Mouse (Mus musculus) urinary bladder, adult 2 months (tissue): ENCODE measurements around the gene Usp37. TPM values are rescaled to one million over a fixed set of nuclear protein-coding genes. Genes with fewer than 3 reads are reported as not detected.
"Not testable (repeated sequence)": the region's sequence is repeated elsewhere in the genome, so short reads cannot be mapped to it uniquely, and the experiment has no call there.

Experiments used
- DNase-seq: peaks from one replicate; pipeline ENCODE4 v3.0.0; 2022; ENCODE audit warnings: low spot score
- polyA plus RNA-seq: library from polyadenylated mRNA; depleted of rRNA; stranded (reverse); fragments of >200 nt; gene quantifications from 2 replicates; pipeline ENCODE4 v1.2.3, GENCODE M21; 2012

Usp37 gene
- polyA plus RNA-seq, 1 experiment, result 6.5 TPM

DNA sequence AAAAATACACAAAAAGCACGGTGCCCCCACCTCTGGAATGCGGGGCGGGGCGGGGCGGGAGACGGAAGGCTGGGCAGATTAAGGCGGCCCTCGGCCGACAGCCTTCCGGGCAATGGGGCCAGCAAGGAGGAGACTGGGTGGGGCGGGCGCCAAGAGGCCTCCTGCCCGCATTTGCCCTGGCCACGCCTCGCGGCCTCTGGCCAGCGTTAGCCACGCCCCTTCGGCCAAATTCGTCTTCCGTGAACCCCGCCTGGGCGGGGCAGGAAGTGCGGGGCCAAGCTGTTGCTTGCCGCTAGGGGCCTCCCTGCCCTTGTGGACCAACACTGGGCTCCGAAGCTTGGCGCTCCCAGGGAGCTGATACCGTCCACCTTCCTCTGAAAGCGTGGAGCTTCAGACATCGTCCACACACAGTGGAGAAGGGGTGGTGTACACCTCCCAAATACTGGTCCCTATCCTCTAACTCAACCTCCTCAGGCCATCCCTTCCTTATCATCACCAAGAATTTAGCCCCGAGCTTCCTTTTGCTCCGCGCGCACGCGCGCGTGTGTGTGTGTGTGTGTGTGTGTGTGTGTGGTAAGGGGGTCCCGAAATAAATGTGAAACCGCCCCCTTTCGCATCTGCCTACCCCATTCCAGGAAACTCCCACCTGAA lies 146.7 kb downstream of the Usp37 start:
- peak; percentile 97 for DNase-seq

DNA sequence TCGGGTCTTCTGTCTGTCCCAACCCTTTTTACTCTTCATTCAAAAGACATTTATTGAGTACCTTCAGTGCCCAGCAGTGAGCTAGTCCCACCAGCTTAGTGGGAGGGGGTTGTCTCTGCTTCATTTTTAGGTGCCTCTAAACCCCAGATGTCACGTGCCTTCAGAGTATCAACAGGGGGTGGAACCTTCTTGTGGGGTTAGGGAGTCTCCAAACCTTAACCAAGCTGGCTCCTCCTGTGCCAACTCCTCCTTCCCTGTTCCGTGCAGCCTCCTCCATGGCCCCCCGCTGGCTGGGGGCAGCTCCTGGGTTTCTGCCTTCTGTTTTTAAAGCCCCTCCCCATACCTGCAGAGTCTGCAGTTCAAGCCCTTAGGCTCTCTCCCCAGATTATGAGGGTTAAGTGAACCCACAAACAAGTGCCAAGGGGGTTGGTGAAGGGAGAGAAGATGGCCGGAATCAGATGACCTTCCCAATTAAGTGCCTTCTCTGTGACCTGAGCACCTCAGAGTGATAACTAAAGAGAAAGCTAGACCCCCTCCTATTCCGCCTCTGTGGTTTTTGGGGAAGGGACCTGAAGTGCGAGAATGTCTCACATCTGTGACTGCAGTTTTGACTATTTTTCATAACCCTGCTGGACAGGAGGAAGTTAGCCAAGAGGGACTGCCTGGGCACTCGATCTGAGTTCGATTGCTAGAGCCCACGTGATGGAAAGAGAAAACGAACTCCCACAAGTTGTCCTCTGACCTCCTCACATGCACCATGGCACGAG lies 147.4 kb downstream of the Usp37 start:
- DNase-seq, result not testable (repeated sequence)

DNA sequence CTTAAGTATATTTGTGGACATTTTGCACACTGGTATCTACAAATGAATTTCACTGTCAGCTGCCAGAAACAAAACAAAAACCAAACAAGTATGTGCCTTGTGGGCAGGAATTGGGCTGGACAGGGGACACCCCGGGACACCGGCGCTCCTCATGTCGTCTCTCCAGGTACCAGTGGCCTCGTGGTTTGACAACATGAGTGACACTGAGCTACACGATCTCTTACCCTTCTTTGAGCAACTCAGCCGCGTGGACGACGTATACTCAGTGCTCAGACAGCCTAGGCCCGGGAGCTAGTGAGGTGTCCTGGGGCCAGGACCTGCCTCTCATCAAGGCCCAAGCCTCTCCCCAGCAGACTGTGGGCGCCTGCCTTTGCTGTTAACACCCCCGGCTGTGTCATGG lies 148.8 kb downstream of the Usp37 start:
- DNase-seq, result no peak

DNA sequence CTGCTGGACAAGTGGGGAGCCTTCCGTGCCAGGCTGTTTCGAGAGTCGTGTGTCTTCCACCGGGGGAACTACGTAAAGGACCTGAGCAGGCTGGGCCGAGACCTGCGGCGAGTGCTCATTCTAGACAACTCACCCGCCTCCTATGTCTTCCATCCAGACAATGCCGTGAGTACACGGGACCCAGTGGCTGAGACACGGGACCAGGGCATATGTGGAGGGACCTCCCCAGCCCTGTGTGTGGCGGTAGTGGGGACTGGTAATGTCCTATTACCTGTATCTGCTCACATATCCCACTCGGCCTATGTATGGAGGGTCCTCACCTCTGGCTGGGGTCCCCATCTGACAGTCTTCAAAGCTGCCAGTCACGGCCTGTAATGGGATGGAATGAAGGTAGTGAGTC lies 149.2 kb downstream of the Usp37 start:
- no peak for DNase-seq

DNA sequence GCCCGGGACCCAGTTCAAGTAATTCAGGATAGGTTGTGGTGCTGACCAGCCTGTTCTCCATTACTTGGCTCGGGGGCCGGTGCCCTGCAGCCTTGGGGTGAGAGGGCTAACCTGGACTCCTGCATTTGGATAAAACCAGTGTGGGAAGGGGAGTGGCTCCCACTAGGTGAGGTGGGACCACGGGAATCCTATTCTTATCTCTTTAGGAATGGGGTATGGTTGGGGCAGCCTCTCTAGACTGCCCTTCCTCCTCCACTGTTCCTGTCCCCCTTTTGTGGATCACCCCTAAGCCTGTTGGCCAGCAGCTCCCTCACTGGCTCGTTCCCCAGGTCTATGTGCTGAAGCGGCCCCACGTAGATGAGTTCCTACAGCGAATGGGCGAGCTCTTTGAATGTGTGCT lies 149.8 kb downstream of the Usp37 start:
- no peak for DNase-seq

DNA sequence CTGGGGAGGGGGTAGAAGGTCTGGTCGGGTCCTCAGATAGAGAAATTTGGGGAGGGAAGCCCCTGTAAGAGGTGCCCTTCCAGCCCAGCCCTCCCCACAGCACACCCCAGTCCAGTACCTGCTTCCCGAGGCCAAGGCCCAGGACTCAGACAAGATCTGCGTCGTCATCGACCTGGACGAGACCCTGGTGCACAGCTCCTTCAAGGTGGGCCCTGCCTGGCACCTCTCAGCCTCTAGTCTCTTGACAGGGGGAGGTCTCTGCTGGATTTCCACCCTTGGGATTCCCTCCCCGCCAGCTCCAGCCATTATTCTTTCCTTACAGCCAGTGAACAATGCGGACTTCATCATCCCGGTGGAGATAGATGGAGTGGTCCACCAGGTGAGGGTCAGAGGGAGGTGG lies 150.4 kb downstream of the Usp37 start:
- no peak for DNase-seq

DNA sequence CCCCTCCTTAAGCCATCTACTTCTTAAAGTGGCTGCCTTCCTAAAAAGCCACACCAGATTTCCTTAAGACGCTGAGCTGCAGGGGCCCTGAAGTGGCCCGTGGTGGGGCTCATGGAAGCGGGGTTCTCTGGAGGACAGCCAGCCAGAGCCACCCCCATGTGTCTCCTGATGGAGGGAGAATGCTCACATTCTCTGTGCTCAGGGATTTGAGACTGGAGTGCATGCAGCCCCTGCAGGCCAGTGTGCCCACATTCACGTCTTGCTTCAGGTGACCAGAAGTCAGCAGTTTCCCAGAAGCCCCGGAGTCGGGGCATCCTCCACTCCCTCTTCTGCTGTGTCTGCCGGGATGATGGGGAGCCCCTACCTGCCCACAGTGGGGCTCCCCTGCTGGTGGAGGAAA lies 151.1 kb downstream of the Usp37 start:
- no peak for DNase-seq

DNA sequence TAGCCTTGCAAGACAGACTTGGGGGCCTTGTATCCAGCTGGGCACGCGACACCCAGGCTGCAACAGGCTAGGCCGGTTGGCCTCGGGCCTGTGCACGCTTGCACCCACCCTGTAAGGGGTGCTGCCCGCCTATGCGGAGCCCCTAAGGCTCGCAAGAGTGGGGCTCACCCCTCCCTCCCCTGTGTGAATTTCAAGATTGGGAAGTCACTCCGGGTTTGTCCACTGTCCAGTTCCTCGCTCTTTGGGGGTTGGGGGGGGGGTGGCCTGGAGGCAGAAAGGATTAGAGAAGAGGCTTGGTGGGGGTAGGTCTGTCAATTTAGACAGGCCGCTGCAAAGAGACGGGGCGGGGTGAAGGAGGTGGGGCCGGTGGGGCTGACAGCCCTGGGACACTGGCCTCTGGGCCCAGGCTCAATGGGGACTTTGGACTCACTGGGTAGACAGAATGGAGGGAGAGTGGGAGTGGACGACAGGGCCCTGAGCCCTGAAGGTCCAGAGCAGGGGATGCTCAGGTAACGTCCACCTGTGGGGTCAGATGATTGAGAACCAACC lies 151.6 kb downstream of the Usp37 start:
- no peak for DNase-seq

DNA sequence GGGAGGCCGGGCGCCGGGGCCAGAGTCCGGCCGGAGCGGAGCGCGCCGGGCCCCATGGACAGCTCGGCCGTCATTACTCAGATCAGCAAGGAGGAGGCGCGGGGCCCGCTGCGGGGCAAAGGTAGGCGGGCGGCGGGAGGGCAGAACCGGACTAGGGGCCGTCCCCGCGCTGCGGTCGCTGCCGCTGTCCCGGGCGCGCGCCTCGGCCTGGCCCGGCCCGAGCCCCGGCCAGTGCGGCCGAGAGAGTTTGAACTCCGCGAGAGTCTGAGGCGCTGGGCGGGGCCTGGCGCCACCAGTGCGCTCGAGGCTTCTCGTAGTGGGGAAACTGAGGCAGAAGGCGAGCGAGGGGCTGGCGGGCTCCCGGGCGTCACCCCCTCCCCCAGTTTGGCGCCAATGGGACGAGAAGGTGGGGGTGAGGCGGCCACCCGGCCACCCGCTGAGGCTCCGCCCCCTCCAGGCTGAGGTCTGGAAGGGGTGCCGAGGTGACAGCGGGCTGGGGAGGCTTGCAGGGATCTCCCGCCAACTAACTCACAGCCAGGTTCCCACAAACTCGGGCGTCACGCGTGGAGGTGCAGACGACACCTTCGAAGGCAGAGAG lies 152.1 kb downstream of the Usp37 start:
- peak; percentile 81 for DNase-seq

DNA sequence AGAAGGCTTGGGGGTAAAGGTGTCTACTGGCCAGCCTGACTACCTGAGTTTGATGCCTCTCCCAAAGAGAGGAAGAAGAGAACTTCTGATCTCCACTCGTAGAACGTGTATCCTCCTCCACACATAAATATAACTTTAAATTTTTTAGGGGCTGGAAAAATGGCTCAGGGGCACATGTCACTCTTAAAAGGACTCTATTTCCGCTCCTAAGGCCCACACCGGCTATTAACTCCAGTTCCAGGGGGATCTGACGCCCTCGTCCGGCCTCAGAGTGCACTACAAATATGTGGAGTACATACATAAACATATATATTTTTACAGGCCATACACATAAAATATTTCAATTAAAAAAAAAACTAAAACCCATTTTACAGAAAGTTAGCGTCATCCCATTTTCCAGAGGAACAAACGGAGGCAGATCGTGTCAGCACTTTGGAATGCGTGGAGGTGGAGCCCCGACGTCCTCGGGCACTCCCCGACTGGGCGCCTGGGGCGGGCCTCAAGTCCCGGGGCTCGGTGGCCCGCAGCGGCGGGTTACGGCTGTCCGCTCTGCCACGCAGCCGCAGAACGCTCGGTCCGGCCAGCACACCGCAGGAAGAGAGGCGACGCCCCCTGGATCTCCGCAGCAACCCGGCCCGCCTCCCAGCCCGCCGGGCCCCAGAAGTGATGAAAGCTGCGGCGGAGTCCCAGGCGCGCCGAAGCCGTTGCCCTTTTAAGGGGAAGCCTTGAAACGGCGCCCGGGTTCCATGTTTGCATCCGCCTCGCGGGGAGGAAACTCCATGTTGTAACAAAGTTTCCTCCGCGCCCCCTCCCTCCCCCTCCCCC lies 152.9 kb downstream of the Usp37 start, which contains the start of gene Ctdsp1:
TSS of gene Ctdsp1 (plus strand) at position 586 of the 825 bp plus-strand sequence.
- DNase-seq, result peak; percentile 95

DNA sequence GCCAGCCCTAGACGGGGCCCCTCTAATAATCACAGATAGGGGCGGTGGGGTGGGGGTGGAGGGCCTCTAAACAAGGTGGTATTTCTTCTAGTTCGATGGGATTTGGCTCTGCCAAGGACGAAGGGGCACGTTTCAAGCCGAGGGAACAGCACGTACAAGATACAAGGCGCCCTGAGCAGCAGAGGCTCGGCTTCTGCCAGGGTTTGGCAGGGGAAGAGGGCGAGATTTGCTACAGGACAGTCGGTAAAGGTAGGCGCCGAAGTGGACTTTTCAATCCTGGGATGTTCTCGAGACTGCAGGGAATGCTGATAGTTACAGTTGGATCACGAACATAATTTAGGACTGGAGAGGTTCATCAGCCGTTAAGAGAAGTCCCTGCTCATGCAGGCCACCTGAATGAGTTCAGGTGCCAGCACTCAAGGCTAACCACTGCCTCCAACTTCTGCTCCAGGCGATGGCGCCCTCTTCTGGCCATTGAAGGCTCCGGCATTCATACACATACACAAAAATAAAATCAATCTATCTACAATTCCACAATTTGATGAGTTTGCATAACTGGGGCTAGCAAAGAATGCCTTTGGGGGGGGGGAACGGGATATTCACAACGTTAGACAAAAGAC lies 153.7 kb downstream of the Usp37 start:
- DNase-seq, result no peak

DNA sequence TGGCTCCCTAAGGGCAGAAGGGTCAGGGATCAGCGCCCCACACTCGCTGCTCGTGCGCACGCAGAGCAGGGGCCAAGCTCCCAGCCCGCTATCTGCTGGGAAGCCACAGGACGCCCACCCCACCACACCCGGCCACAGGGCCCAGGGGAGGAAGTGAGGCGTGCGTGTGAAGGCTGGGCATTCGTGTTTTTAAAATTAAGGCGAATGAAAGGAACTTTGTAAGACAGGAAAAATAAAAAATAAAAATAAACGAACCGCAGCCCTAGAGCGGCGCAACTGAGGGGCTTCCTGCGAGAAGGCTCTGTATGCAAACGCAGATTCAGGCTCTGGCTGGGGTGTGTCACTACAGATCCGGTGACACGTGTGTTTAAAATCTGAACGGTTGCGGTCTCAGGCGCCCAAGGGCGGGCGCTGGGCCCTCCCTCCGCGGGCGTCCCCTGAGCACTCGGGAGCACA lies 154.2 kb downstream of the Usp37 start:
- DNase-seq, result no peak

DNA sequence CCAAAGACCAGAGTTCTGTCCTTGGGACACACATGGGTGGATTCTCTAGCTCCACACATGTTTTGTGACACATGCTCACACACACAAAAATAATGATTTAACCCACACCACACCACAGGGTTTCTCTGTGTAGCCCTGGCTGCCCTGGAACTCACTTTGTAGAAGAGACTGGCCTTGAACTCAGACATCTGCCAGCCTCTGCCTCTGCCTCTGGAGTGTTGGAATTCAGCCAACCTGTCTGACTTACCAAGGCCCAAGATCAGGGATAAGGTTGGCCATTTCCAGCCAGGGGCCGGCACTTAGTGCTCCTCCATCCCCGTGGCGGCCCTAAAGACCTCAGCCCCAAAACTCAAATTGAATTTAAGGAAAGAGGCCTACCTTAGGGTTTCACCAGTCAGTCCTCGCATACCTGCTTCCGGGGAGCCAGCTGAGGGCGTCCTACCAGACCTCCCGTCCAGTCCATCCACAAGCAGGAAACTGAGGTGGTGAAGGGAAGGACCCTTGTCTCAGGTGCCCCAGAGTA lies 155.6 kb downstream of the Usp37 start:
- DNase-seq, result no peak

DNA sequence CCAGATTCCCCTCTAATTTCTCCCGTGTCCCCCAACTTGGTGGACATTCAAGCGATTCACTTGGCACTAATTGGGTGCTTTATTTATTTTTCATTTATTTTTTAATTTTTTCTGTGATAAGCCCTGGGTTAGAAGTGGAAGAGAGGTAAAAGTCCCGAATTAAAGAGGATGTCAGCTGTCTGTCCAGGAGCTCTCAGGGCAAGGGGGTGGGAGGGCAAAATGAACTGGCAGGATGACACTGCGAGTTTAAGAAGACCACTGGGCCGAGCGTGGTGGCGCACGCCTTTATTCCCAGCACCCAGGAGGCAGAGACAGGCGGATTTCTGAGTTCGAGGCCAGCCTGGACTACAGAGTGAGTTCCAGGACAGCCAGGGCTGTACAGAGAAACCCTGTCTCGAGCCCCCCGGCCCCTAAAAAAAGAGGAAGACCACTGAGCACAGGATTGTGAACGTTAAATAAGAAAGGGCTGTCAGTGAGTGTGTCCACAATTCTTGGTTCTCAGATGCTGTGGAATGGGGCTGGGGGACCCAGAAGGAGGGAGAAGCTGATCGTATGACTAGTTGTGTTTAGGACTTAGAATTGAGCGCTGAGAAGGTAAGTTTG lies 156.6 kb downstream of the Usp37 start:
- no peak for DNase-seq

DNA sequence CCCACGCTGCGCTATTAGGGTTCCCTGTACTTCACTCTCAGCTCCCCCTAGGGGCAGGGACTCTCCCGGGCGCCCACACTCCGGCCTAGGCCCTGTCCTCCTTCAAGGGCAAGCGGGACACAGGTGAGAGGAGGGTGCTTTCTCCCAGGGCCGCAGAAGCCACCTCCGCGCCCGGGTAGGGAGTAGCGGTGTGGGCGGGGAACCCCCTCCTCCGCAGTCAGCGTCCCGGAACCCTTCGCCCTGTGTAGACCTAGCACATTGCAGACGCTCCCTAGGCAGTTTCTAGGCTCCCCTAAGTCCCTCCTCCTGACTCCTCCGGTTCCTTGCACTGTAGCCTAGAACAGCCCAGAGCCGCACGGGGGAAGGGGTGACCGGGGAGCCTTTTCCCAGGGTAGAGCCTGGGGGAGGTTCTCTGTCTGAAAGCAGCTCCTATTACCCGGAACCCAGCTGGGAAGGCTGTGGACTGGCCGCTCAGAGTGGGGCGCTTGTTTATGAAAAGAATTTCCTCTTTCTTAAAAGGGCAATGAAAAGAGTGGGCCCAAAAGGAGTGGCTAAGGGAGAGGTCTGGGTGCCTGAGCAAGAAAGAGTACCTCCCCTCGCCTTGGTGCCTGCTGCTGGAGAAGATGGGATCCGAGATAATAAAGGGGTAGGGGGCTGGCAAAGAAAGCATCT lies 157.2 kb downstream of the Usp37 start:
- peak; percentile 94 for DNase-seq

DNA sequence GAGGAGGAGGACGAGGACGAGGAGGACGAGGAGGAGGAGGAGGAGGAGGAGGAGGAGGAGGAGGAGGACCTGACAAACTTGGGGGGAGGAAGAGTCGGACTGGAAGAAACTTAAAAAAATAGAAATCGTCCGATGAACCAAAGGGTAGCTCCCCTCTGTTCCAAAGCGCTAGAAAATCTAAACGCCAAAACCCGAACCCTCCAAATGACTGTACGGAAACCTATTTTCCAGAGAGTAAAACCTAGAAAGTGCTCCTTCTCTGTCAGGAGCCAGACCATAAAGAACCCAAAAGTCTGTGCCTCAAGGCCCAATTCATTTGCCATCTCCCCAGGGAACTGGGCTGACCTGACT lies 157.7 kb downstream of the Usp37 start:
- DNase-seq, result no peak

DNA sequence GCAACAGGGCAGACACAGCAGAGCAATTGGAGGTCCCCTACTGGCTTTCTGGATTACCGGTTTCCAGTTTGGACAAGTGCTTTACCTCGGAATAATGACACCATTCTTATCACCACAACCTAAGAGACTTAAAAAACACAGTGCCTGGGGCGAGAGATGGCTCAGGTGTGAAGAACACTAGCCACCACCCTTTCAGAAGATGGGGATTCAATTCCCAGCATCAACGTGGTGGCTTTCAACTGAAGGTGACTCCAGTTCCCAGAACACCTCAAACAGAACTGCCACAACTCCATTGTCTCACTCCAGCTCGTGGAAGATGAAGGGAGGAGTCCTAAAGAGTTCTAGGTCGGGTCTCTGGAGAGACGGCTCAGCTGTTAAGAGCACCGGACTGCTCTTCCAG lies 158.6 kb downstream of the Usp37 start:
- no peak for DNase-seq
